Comparison of ENCODE assay signal across 10 mouse cellular contexts in genomic region chr14:20672990-20673389, GRCm38 (mm10). TPM values are rescaled to one million over a fixed set of nuclear protein-coding genes. Genes with fewer than 3 reads are reported as not detected.
A peak's percentile ranks its signal among the peaks of the same experiment; 100 is the strongest.
DNase-seq lines count a peak whose midpoint lies in the region; ATAC-seq and TF ChIP-seq lines count a peak whose summit lies in the region.
"Had no signal": no experiment of that assay in that cellular context is flagged by ENCODE, and none has a peak within 500 bp of the region (broad histone marks: within the 10 kb centered on the region; RNA-seq: fewer than 3 reads in every experiment).

No protein-coding gene starts in this region.

- peak; percentile 17 for TF ChIP-seq CTCF in ES-Bruce4 (IDR thresholded peaks at IDR 0.05; ENCODE audit: low read depth, low read length)

- H3K36me3 ChIP-seq in intestine, embryonic 14.5 days (ENCODE audit: control insufficient read depth, insufficient read depth, low read length) = peaks cover 23% of the 10 kb centered on the region
- H3K36me3 ChIP-seq in intestine, embryonic 15.5 days = peaks cover 10% of the 10 kb centered on the region
- peaks cover 19% of the 10 kb centered on the region for H3K36me3 ChIP-seq in ES-Bruce4 (ENCODE audit: control insufficient read depth, insufficient read depth, low read length, poor library complexity, severe bottlenecking)

- TF ChIP-seq EP300 in ES-Bruce4 (IDR thresholded peaks at IDR 0.05; ENCODE audit: insufficient read depth, low read depth, low read length) = no peak

- H3K4me3 ChIP-seq in intestine, embryonic 14.5 days (ENCODE audit: low read depth, low read length) = 0 out of 2 replicates have a peak overlapping the region, but pooled peaks have one; percentile 94
- H3K4me3 ChIP-seq in intestine, embryonic 15.5 days (replicated peaks) = no peak overlapping the region
- no peak overlapping the region for H3K4me3 ChIP-seq in ES-Bruce4 (ENCODE audit: low read depth, low read length)

- peak; percentile 66 for DNase-seq in intestine, embryonic 14.5 days (ENCODE audit: low spot score)
- peak; percentile 24 for DNase-seq in brain, adult 2 months (ENCODE audit: low read depth, low spot score)
- DNase-seq in induced T-regulatory cell, adult 2 months (ENCODE audit: low read depth) = peak; percentile 80
- peak; percentile 66 for DNase-seq in lung, postnatal 36 days
- no peak for DNase-seq in adrenal gland, postnatal 4 days (ENCODE audit: low spot score in 2 of 2)
- no peak for DNase-seq in right cerebral cortex, adult 2 months (ENCODE audit: low spot score in 2 of 2)

- no peak overlapping the region; the same call in 1 of the 2 replicates for H3K27ac ChIP-seq in intestine, embryonic 14.5 days (ENCODE audit: low read depth)
- no peak overlapping the region for H3K27ac ChIP-seq in intestine, embryonic 15.5 days
- H3K27ac ChIP-seq in ES-Bruce4 (ENCODE audit: insufficient read depth, low read length) = no peak overlapping the region

- peaks cover 5% of the 10 kb centered on the region for H3K4me1 ChIP-seq in intestine, embryonic 14.5 days (replicated peaks; ENCODE audit: control insufficient read depth, insufficient read depth, low read length)
- H3K4me1 ChIP-seq in intestine, embryonic 15.5 days (replicated peaks) = 0 out of 2 replicates have a peak, but pooled peaks cover 10% of the 10 kb centered on the region
- no peaks in the 10 kb centered on the region for H3K4me1 ChIP-seq in ES-Bruce4 (ENCODE audit: control insufficient read depth, insufficient read depth, low read length)

- no peaks in the 10 kb centered on the region for H3K27me3 ChIP-seq in intestine, embryonic 14.5 days (replicated peaks; ENCODE audit: control insufficient read depth, insufficient read depth, low read length)
- no peaks in the 10 kb centered on the region for H3K27me3 ChIP-seq in intestine, embryonic 15.5 days (replicated peaks)
- no peaks in the 10 kb centered on the region for H3K27me3 ChIP-seq in ES-Bruce4 (ENCODE audit: control insufficient read depth, insufficient read depth, low read length, poor library complexity, severe bottlenecking)
- H3K27me3 ChIP-seq: heart, embryonic 15.5 days; stomach, embryonic 15.5 days had no signal

- H3K9me3 ChIP-seq in intestine, embryonic 14.5 days (ENCODE audit: control insufficient read depth, low read length) = peaks cover 4% of the 10 kb centered on the region; the same call in 1 of the 2 replicates
- no peaks in the 10 kb centered on the region for H3K9me3 ChIP-seq in intestine, embryonic 15.5 days
- peaks cover 17% of the 10 kb centered on the region for H3K9me3 ChIP-seq in ES-Bruce4 (replicated peaks; ENCODE audit: control insufficient read depth, insufficient read depth, low read length, poor library complexity, severe bottlenecking)
- H3K9me3 ChIP-seq: heart, embryonic 15.5 days; stomach, embryonic 15.5 days had no signal

- no peak for ATAC-seq in intestine, embryonic 14.5 days (replicated peaks; ENCODE audit: low FRiP score, low TSS enrichment, low read depth)
- no peak for ATAC-seq in intestine, embryonic 15.5 days

- H3K9ac ChIP-seq in intestine, embryonic 14.5 days (ENCODE audit: low read length) = no peak overlapping the region
- H3K9ac ChIP-seq in intestine, embryonic 15.5 days = no peak overlapping the region
- peak overlapping the region; percentile 59 for H3K9ac ChIP-seq in ES-Bruce4 (ENCODE audit: low read depth, poor library complexity, severe bottlenecking)
- H3K9ac ChIP-seq: stomach, embryonic 15.5 days had no signal

- 95% methylated on average over 2 of the region's 2 CpGs for WGBS in intestine, embryonic 14.5 days
- WGBS in intestine, embryonic 15.5 days = 89% methylated on average over 2 of the region's 2 CpGs

- H3K4me2 ChIP-seq in intestine, embryonic 14.5 days (ENCODE audit: low read length) = peak overlapping the region; percentile 93; the same call in 1 of the 2 replicates
- no peak overlapping the region for H3K4me2 ChIP-seq in intestine, embryonic 15.5 days (replicated peaks)

- no peak for TF ChIP-seq POLR2A in ES-Bruce4 (IDR thresholded peaks at IDR 0.05; ENCODE audit: insufficient read depth, low read length)

RNA-seq across cellular contexts. Expression of gene Sec24c, which starts 1.1 kb away (rescaled TPM):
- polyA plus RNA-seq in intestine, embryonic 14.5 days (2014; fragmentation: Nextera tagmentation; extraction: Ambion mirVana) = 87.4 and 92.4 TPM in 2 replicates
- 82.8 and 96.2 TPM in 2 replicates for polyA plus RNA-seq in intestine, embryonic 15.5 days (2015; fragmentation: Nextera tagmentation; extraction: Ambion mirVana)
- 133 and 140 TPM in 2 replicates for polyA plus RNA-seq in ES-Bruce4 (2011; ENCODE audit: insufficient read depth, insufficient read length, low read depth, missing spikeins)
- total RNA-seq in adrenal gland, postnatal 4 days (2021) = 100 to 1,000 TPM; 137 to 140 TPM

RNA-seq across cellular contexts. Expression of gene Synpo2l, which starts 4.8 kb away (rescaled TPM):
- polyA plus RNA-seq in intestine, embryonic 14.5 days (2014; fragmentation: Nextera tagmentation; extraction: Ambion mirVana) = 0.18 and 0.19 TPM in 2 replicates
- polyA plus RNA-seq in intestine, embryonic 15.5 days (2015; fragmentation: Nextera tagmentation; extraction: Ambion mirVana) = 0.13 and 0.52 TPM in 2 replicates
- 6.1 and 7.0 TPM in 2 replicates for polyA plus RNA-seq in ES-Bruce4 (2011; ENCODE audit: insufficient read depth, insufficient read length, low read depth, missing spikeins)
- 10 to 100 TPM in 1 of 2 experiments, 1 to 10 TPM in 1; 3.6 to 11.8 TPM for total RNA-seq in adrenal gland, postnatal 4 days (2021)

RNA-seq across cellular contexts. Expression of gene Myoz1, which starts 16.6 kb away (rescaled TPM):
- not detected in 2 replicates for polyA plus RNA-seq in intestine, embryonic 14.5 days (2014; fragmentation: Nextera tagmentation; extraction: Ambion mirVana)
- polyA plus RNA-seq in intestine, embryonic 15.5 days (2015; fragmentation: Nextera tagmentation; extraction: Ambion mirVana) = 0.13 and 0.57 TPM in 2 replicates
- not detected in 2 replicates for polyA plus RNA-seq in ES-Bruce4 (2011; ENCODE audit: insufficient read depth, insufficient read length, low read depth, missing spikeins)
- total RNA-seq in adrenal gland, postnatal 4 days (2021) = 10 to 100 TPM; 11.0 to 25.8 TPM

RNA-seq across cellular contexts. Expression of gene Fut11, which starts 21.8 kb away (rescaled TPM):
- polyA plus RNA-seq in intestine, embryonic 14.5 days (2014; fragmentation: Nextera tagmentation; extraction: Ambion mirVana) = 19.6 and 20.0 TPM in 2 replicates
- polyA plus RNA-seq in intestine, embryonic 15.5 days (2015; fragmentation: Nextera tagmentation; extraction: Ambion mirVana) = 21.2 and 22.8 TPM in 2 replicates
- 8.0 and 8.9 TPM in 2 replicates for polyA plus RNA-seq in ES-Bruce4 (2011; ENCODE audit: insufficient read depth, insufficient read length, low read depth, missing spikeins)
- total RNA-seq in adrenal gland, postnatal 4 days (2021) = 10 to 100 TPM; 25.9 to 26.1 TPM

RNA-seq across cellular contexts. Expression of gene Chchd1, which starts 29.8 kb away (rescaled TPM):
- polyA plus RNA-seq in intestine, embryonic 14.5 days (2014; fragmentation: Nextera tagmentation; extraction: Ambion mirVana) = 231 and 234 TPM in 2 replicates
- 191 and 227 TPM in 2 replicates for polyA plus RNA-seq in intestine, embryonic 15.5 days (2015; fragmentation: Nextera tagmentation; extraction: Ambion mirVana)
- polyA plus RNA-seq in ES-Bruce4 (2011; ENCODE audit: insufficient read depth, insufficient read length, low read depth, missing spikeins) = 131 and 151 TPM in 2 replicates
- total RNA-seq in adrenal gland, postnatal 4 days (2021) = 10 to 100 TPM; 76.1 to 88.5 TPM

Comparison
In these comparisons a context has a peak if more than half of its experiments do, and no peak if none do; other contexts are left out.
1. DNase-seq: peak in intestine, embryonic 14.5 days (single experiment), brain, adult 2 months (single experiment), induced T-regulatory cell, adult 2 months (single experiment) and lung, postnatal 36 days (single experiment); none in adrenal gland, postnatal 4 days (0 of 2) and right cerebral cortex, adult 2 months (0 of 2).